Mouse (Mus musculus): ENCODE data around the gene Ate1. TPM values are rescaled to one million over a fixed set of nuclear protein-coding genes. Genes with fewer than 3 reads are reported as not detected.

Gene Ate1
- polyA plus RNA-seq, 1 experiment from 2014 or later: 73.7 TPM

GRCm38 (mm10) chr7:130552780-130553179 lies 32.6 kb upstream of the Ate1 start:
- Histone ChIP-seq H3K4me3 (ENCODE audit: low read depth, low read length) (no peak overlapping the region), H3K4me1 (ENCODE audit: control insufficient read depth, insufficient read depth, low read length) (peaks cover 3% of the 10 kb centered on the region; the same call in 1 of the 2 replicates), H3K4me2 (ENCODE audit: low read length) (no peak overlapping the region), H3K36me3 (ENCODE audit: control insufficient read depth, insufficient read depth, low read length) (no peaks in the 10 kb centered on the region), H3K27me3 (replicated peaks; ENCODE audit: control insufficient read depth, insufficient read depth, low read length) (no peaks in the 10 kb centered on the region), H3K27ac (ENCODE audit: low read depth, low read length) (no peak overlapping the region), H3K9me3 (replicated peaks; ENCODE audit: control insufficient read depth, low read length) (no peaks in the 10 kb centered on the region), H3K9ac (ENCODE audit: low read length) (no peak overlapping the region)
- ATAC-seq (no peak), DNase-seq (ENCODE audit: low spot score) (peak; percentile 29)
- WGBS: 50% methylated on average over 5 of the region's 5 CpGs

- no peak overlapping the region; the same call in 1 of the 2 replicates for H3K9ac ChIP-seq (ENCODE audit: low read length)
- 0 out of 2 replicates have a peak overlapping the region, but pooled peaks have one; percentile 90 for H3K4me3 ChIP-seq (ENCODE audit: low read depth, low read length)
- H3K9me3 ChIP-seq (replicated peaks; ENCODE audit: control insufficient read depth, low read length): no peaks in the 10 kb centered on the region
- DNase-seq (ENCODE audit: low spot score): no peak
- 0 out of 2 replicates have a peak overlapping the region, but pooled peaks have one; percentile 98 for H3K27ac ChIP-seq (ENCODE audit: low read depth, low read length)
- 87% methylated on average over 12 of the region's 12 CpGs for WGBS
- peaks cover 7% of the 10 kb centered on the region for H3K4me1 ChIP-seq (ENCODE audit: control insufficient read depth, insufficient read depth, low read length)
- no peak for ATAC-seq
- H3K27me3 ChIP-seq (replicated peaks; ENCODE audit: control insufficient read depth, insufficient read depth, low read length): no peaks in the 10 kb centered on the region
- peaks cover 19% of the 10 kb centered on the region for H3K36me3 ChIP-seq (ENCODE audit: control insufficient read depth, insufficient read depth, low read length)
- H3K4me2 ChIP-seq (ENCODE audit: low read length): peak overlapping the region; percentile 89; the same call in 1 of the 2 replicates
These were observed 27.5 kb upstream of the Ate1 start for GRCm38 (mm10) chr7:130547635-130548175.

GRCm38 (mm10) chr7:130546791-130547484 lies 26.8 kb upstream of the Ate1 start:
- Histone ChIP-seq H3K9me3 (replicated peaks; ENCODE audit: control insufficient read depth, low read length) (no peaks in the 10 kb centered on the region), H3K27ac (ENCODE audit: low read depth, low read length) (peak overlapping the region; percentile 98), H3K4me1 (ENCODE audit: control insufficient read depth, insufficient read depth, low read length) (peaks cover 6% of the 10 kb centered on the region), H3K4me3 (ENCODE audit: low read depth, low read length) (peak overlapping the region; percentile 90), H3K4me2 (ENCODE audit: low read length) (peak overlapping the region; percentile 89), H3K27me3 (replicated peaks; ENCODE audit: control insufficient read depth, insufficient read depth, low read length) (no peaks in the 10 kb centered on the region), H3K36me3 (ENCODE audit: control insufficient read depth, insufficient read depth, low read length) (peaks cover 25% of the 10 kb centered on the region), H3K9ac (ENCODE audit: low read length) (peak overlapping the region; percentile 95)
- WGBS: under 1% methylated on average over 84 of the region's 84 CpGs
- DNase-seq (ENCODE audit: low spot score) (peak; percentile 94), ATAC-seq (peak; percentile 97)

GRCm38 (mm10) chr7:130546421-130546790 lies 26.2 kb upstream of the Ate1 start:
- peaks cover 6% of the 10 kb centered on the region for H3K4me1 ChIP-seq (ENCODE audit: control insufficient read depth, insufficient read depth, low read length)
- ATAC-seq: no peak
- no peak for DNase-seq (ENCODE audit: low spot score)
- no peaks in the 10 kb centered on the region for H3K9me3 ChIP-seq (replicated peaks; ENCODE audit: control insufficient read depth, low read length)
- peak overlapping the region; percentile 90 for H3K4me3 ChIP-seq (ENCODE audit: low read depth, low read length)
- H3K27me3 ChIP-seq (replicated peaks; ENCODE audit: control insufficient read depth, insufficient read depth, low read length): no peaks in the 10 kb centered on the region
- peaks cover 30% of the 10 kb centered on the region for H3K36me3 ChIP-seq (ENCODE audit: control insufficient read depth, insufficient read depth, low read length)
- peak overlapping the region; percentile 98 for H3K27ac ChIP-seq (ENCODE audit: low read depth, low read length)
- H3K9ac ChIP-seq (ENCODE audit: low read length): peak overlapping the region; percentile 95
- 4% methylated on average over 7 of the region's 7 CpGs for WGBS
- H3K4me2 ChIP-seq (ENCODE audit: low read length): peak overlapping the region; percentile 89

GRCm38 (mm10) chr7:130545893-130546292 lies 25.7 kb upstream of the Ate1 start:
- WGBS: 52% methylated on average over 3 of the region's 3 CpGs
- Histone ChIP-seq H3K4me3 (ENCODE audit: low read depth, low read length) (peak overlapping the region; percentile 90), H3K27ac (ENCODE audit: low read depth, low read length) (no peak overlapping the region), H3K4me2 (ENCODE audit: low read length) (peak overlapping the region; percentile 89), H3K4me1 (ENCODE audit: control insufficient read depth, insufficient read depth, low read length) (peaks cover 6% of the 10 kb centered on the region), H3K36me3 (ENCODE audit: control insufficient read depth, insufficient read depth, low read length) (peaks cover 31% of the 10 kb centered on the region), H3K27me3 (replicated peaks; ENCODE audit: control insufficient read depth, insufficient read depth, low read length) (no peaks in the 10 kb centered on the region), H3K9ac (ENCODE audit: low read length) (peak overlapping the region; percentile 95), H3K9me3 (replicated peaks; ENCODE audit: control insufficient read depth, low read length) (no peaks in the 10 kb centered on the region)
- ATAC-seq: no peak
- DNase-seq (ENCODE audit: low spot score): no peak

- DNase-seq (ENCODE audit: low spot score) (no peak), ATAC-seq (no peak)
- H3K27me3 ChIP-seq (replicated peaks; ENCODE audit: control insufficient read depth, insufficient read depth, low read length): no peaks in the 10 kb centered on the region
- no peaks in the 10 kb centered on the region for H3K9me3 ChIP-seq (replicated peaks; ENCODE audit: control insufficient read depth, low read length)
- H3K36me3 ChIP-seq (ENCODE audit: control insufficient read depth, insufficient read depth, low read length): peaks cover 31% of the 10 kb centered on the region
- H3K9ac ChIP-seq (ENCODE audit: low read length): no peak overlapping the region; the same call in 1 of the 2 replicates
- peak overlapping the region; percentile 89 for H3K4me2 ChIP-seq (ENCODE audit: low read length)
- 89% methylated on average over 5 of the region's 5 CpGs for WGBS
- peaks cover 6% of the 10 kb centered on the region for H3K4me1 ChIP-seq (ENCODE audit: control insufficient read depth, insufficient read depth, low read length)
- no peak overlapping the region for H3K27ac ChIP-seq (ENCODE audit: low read depth, low read length)
- no peak overlapping the region for H3K4me3 ChIP-seq (ENCODE audit: low read depth, low read length)
These were observed 25.2 kb upstream of the Ate1 start for GRCm38 (mm10) chr7:130545401-130545800.

GRCm38 (mm10) chr7:130543181-130543580 lies 23.0 kb upstream of the Ate1 start:
- WGBS: 94% methylated on average over 4 of the region's 4 CpGs
- Histone ChIP-seq H3K9ac (ENCODE audit: low read length) (no peak overlapping the region), H3K4me1 (ENCODE audit: control insufficient read depth, insufficient read depth, low read length) (peaks cover 6% of the 10 kb centered on the region), H3K4me3 (ENCODE audit: low read depth, low read length) (no peak overlapping the region), H3K4me2 (ENCODE audit: low read length) (no peak overlapping the region), H3K9me3 (replicated peaks; ENCODE audit: control insufficient read depth, low read length) (no peaks in the 10 kb centered on the region), H3K27ac (ENCODE audit: low read depth, low read length) (no peak overlapping the region), H3K27me3 (replicated peaks; ENCODE audit: control insufficient read depth, insufficient read depth, low read length) (no peaks in the 10 kb centered on the region), H3K36me3 (ENCODE audit: control insufficient read depth, insufficient read depth, low read length) (peaks cover 51% of the 10 kb centered on the region)
- ATAC-seq: no peak
- no peak for DNase-seq (ENCODE audit: low spot score)

GRCm38 (mm10) chr7:130540176-130540575 lies 20.0 kb upstream of the Ate1 start:
- no peak overlapping the region for H3K4me2 ChIP-seq (ENCODE audit: low read length)
- no peak overlapping the region for H3K4me3 ChIP-seq (ENCODE audit: low read depth, low read length)
- no peaks in the 10 kb centered on the region for H3K27me3 ChIP-seq (replicated peaks; ENCODE audit: control insufficient read depth, insufficient read depth, low read length)
- no peak for DNase-seq (ENCODE audit: low spot score)
- no peak overlapping the region for H3K27ac ChIP-seq (ENCODE audit: low read depth, low read length)
- ATAC-seq: no peak
- 89% methylated on average over 7 of the region's 7 CpGs for WGBS
- H3K4me1 ChIP-seq (ENCODE audit: control insufficient read depth, insufficient read depth, low read length): no peaks in the 10 kb centered on the region
- H3K9ac ChIP-seq (ENCODE audit: low read length): no peak overlapping the region
- H3K9me3 ChIP-seq (replicated peaks; ENCODE audit: control insufficient read depth, low read length): no peaks in the 10 kb centered on the region
- H3K36me3 ChIP-seq (ENCODE audit: control insufficient read depth, insufficient read depth, low read length): peaks cover 71% of the 10 kb centered on the region

- no peak for ATAC-seq
These were observed 16.9 kb upstream of the Ate1 start for GRCm38 (mm10) chr7:130537068-130537467.

More at GRCm38 (mm10) chr7:130537068-130537467, 16.9 kb upstream of the Ate1 start:
- H3K36me3 ChIP-seq (ENCODE audit: control insufficient read depth, insufficient read depth, low read length): peaks cover 61% of the 10 kb centered on the region
- no peak for DNase-seq (ENCODE audit: low spot score)
- H3K4me3 ChIP-seq (ENCODE audit: low read depth, low read length): no peak overlapping the region
- H3K4me1 ChIP-seq (ENCODE audit: control insufficient read depth, insufficient read depth, low read length): no peaks in the 10 kb centered on the region
- WGBS: 90% methylated on average over 4 of the region's 4 CpGs
- no peaks in the 10 kb centered on the region for H3K27me3 ChIP-seq (replicated peaks; ENCODE audit: control insufficient read depth, insufficient read depth, low read length)
- no peak overlapping the region for H3K9ac ChIP-seq (ENCODE audit: low read length)
- H3K4me2 ChIP-seq (ENCODE audit: low read length): no peak overlapping the region
- H3K9me3 ChIP-seq (replicated peaks; ENCODE audit: control insufficient read depth, low read length): no peaks in the 10 kb centered on the region
- H3K27ac ChIP-seq (ENCODE audit: low read depth, low read length): no peak overlapping the region
